Mouse (Mus musculus): ENCODE data around the gene Sod3. TPM values are rescaled to one million over a fixed set of nuclear protein-coding genes. Genes with fewer than 3 reads are reported as not detected.
A peak's percentile ranks its signal among the peaks of the same experiment; 100 is the strongest.

Gene Sod3
- total RNA-seq, 2 experiments from 2014 or later: not detected

- ATAC-seq (replicated peaks; ENCODE audit: poor library complexity): no peak
Measured at GRCm38 (mm10) chr5:52375847-52376246, 12.3 kb downstream of the Sod3 start.

- ATAC-seq (replicated peaks; ENCODE audit: poor library complexity): no peak
Measured at GRCm38 (mm10) chr5:52382837-52383236, 19.2 kb downstream of the Sod3 start.

GRCm38 (mm10) chr5:52383748-52384147 lies 20.2 kb downstream of the Sod3 start:
- peak; percentile 26; the same call in 1 of the 2 replicates for ATAC-seq (replicated peaks; ENCODE audit: poor library complexity)

DNA sequence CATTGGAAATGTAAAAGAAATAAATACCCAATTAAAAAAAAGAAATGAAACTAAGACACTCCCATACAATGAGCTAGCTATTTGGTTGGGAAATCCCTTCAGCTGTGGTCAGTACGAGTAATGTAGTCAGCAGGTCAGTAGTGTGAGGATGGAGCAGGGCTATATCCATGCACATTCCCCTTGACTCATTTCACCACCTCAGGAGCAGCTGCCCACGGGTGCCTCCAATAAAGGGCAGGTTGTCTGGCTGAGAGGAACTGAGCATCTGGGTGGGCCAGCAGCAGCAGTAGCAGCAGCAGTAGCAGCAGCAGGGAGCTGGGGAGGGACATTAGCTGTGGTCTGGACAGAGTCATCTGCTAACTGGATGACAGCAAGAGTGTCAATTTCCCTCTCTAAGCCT lies 22.4 kb downstream of the Sod3 start:
- ATAC-seq (replicated peaks; ENCODE audit: poor library complexity): 0 out of 2 replicates have a peak, but pooled peaks have one; percentile 14

DNA sequence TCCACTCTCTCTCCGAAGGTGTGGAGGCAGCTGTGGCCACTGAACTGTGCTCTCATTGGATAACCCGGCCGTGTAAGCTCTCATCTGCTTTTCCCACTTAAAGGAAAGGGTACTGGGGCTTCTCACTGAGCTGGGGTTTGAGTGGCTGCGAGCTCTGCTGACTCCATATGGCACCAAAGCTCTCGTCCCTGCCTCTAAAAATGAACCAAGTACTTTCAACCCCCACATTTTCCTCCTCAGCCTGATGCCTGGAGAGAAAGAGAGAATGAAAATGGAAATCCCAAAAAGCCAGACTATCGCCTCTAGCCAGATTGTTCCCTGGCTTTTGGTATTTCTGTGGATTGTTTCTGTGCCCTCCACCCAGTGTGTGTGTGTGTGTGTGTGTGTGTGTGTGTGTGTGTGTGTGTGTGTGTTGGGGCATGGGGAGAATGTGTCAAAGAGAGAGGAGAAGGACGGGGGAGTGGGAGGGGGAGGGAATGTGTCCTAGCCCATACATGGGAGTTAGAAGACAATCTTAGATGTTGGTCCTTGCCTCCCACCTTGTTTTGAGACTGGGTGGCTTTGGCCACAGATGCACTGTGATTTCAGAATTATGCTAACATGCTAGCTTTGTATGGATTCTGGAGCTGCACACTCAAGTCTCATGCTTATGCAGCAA lies 24.6 kb downstream of the Sod3 start:
- ATAC-seq (replicated peaks; ENCODE audit: poor library complexity): no peak

- no peak for ATAC-seq (replicated peaks; ENCODE audit: poor library complexity)
Measured at GRCm38 (mm10) chr5:52390381-52390780, 26.8 kb downstream of the Sod3 start.

- no peak for ATAC-seq (replicated peaks; ENCODE audit: poor library complexity)
Measured at GRCm38 (mm10) chr5:52391471-52391870, 27.9 kb downstream of the Sod3 start.

DNA sequence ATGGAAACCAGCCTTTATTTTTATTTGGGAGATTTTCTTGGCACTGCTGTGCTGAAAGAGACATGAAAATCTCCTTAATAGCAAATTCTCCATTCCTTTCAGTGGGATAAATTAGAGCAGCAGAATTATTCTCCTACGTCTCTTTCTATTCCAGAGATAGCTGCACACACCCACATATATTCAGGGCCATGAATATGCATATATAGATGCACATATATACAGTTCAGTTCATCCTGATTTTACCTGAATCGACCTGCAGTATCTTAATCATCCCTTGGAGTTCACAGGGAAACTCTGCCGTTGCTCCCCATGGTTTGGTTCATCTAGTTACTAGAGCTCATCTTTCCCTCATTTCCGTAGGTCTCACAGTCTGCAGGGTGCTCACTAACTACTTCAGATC lies 30.2 kb downstream of the Sod3 start:
- ATAC-seq (replicated peaks; ENCODE audit: poor library complexity): no peak

DNA sequence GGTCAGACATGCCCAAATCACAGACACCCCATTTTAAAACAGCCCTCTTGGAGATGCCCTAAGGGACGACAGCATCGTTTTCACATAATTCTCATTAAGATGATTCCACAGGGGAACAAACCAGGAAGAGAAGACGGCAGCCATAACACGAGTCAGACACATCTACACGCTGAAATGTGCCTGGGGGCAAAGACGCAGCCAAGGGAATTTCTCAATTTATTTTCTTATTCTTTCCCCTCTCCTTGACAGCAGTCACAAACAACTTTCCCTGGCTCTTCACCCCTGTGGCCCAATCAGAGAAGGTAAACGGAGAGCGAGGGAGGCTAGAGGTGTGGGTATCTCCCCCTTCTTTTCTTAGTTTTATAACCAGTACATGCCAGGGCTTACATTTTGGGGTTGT lies 40.8 kb downstream of the Sod3 start:
- ATAC-seq (replicated peaks; ENCODE audit: poor library complexity): no peak

- no peak for ATAC-seq (replicated peaks; ENCODE audit: poor library complexity)
Measured at GRCm38 (mm10) chr5:52408668-52409315, 45.2 kb downstream of the Sod3 start.

DNA sequence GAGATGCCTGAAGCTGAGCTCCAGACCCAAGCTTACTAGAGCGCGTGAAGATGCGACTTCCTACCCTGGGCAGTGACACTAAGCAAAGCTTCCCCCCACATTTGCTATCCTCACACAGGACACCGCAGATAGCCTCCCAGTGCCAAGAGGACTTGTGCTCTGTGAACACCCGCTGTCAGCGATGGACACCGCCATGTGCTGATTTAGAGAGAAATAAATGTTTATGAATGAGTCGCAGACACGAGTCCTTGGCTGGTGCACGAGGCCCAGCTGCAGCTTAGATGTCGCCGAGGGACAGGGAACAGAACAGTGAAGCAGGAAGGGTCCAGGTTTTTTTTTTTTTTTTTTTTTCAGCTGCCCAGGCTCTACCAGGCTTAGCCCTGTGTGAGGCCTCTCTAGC lies 46.6 kb downstream of the Sod3 start:
- ATAC-seq (replicated peaks; ENCODE audit: poor library complexity): no peak

- ATAC-seq (replicated peaks; ENCODE audit: poor library complexity): peak; percentile 44
Measured at GRCm38 (mm10) chr5:52411567-52411966, 48.0 kb downstream of the Sod3 start.

DNA sequence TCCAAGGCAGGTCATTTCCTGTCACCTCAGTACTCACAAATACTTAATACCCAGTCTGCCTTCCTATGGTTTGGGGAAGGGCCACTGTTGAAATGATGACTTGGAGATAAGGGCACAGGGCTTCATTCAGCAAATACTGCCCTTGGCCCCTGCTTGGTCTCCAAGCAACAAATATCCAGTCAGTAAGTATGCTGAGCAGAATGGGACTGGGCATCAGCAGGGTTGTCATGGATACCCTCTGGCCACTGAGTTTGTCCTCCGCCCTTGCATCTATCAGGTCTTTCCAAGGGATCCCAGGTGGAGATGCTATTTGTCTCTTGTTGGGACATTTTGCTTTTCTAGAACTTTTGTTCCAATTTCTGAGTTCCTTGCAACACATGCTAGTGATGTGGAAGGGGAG lies 51.6 kb downstream of the Sod3 start:
- no peak for ATAC-seq (replicated peaks; ENCODE audit: poor library complexity)

DNA sequence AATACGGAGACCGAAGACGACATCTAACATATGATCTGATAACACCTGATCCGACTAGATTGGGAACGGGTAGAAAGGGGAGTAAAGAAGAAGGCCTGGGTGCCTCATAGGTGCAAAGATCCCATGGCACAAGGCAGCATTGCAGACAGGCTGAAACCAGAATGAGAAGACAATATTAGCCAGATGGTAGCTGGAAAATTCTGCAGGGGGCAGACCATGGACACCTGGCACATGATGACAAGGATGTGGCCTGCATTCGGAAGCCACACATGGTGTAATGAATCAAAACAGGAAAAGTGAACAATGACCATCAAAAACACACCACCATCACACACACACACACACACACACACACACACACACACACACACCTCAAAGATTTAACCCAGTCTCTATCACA lies 52.3 kb downstream of the Sod3 start:
- ATAC-seq (replicated peaks; ENCODE audit: poor library complexity): no peak

DNA sequence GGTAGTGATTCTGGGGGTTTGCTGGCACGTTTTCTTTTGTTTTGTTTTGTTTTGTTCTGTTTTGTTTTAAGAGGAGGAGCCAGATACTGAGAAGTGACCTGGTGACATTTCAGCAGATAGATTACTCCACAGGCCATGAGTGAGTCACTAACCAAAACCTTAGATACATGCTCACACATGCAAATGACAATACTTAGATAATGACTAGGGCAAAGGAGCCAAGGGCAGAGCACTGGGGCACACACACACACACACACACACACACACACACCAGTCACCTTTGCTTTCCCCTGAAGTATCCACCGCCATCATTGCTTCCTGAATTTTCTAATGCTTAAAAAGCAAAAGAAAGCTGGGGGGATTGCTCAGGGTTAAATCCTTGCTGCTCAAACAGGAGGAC lies 52.9 kb downstream of the Sod3 start:
- no peak for ATAC-seq (replicated peaks; ENCODE audit: poor library complexity)

Other genes with a start within 250 kb of the Sod3 start
- gene Dhx15, start 173.3 kb upstream of the Sod3 start, total RNA-seq (2015): 305 and 320 TPM in 2 replicates
- 315 and 364 TPM in 2 replicates for gene Dhx15, start 173.3 kb upstream of the Sod3 start, total RNA-seq (2017)
- 1.9 and 2.9 TPM in 2 replicates for gene Ccdc149, start 107.7 kb downstream of the Sod3 start, total RNA-seq (2015)
- 3.1 and 3.7 TPM in 2 replicates for gene Ccdc149, start 107.7 kb downstream of the Sod3 start, total RNA-seq (2017)
- gene Lgi2, start 202.7 kb downstream of the Sod3 start, total RNA-seq (2015): not detected in 2 replicates
- 0.04 TPM in 1 of 2 replicates, not detected in the other for gene Lgi2, start 202.7 kb downstream of the Sod3 start, total RNA-seq (2017)

All from megakaryocyte progenitor cell, adult 5-6 weeks (primary cell).